Mouse (Mus musculus): ENCODE data around the gene Nek9. TPM values are rescaled to one million over a fixed set of nuclear protein-coding genes. Genes with fewer than 3 reads are reported as not detected.

Nek9 gene
- total RNA-seq, 2 experiments from 2014 or later, result 28.9 to 32.0 TPM

DNA sequence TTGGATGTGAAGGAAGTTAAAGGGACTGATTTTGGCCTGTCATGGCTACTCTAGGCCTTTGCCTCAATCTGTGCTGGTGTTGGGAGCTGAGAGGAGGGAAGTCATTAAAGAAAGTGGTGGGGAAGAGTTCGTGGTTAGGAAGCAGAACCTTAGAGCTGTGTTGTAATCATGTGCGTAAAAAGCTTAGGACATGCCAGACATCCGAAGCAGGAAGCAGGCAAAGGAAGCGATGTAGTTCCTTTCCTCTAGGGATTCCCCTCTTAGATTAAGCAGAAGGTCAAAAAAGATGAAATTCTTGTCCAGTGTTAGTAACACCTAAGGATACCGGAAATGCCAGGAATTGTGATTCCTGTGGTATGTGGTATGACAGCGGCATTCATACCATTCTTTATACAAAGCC, 9.2 kb upstream of the Nek9 start:
- no peak for DNase-seq
- intact Hi-C loops (cut with DNase I), result loop anchor here (5.0 kb wide), 1 partner anchor 314 kb away; no protein-coding TSS in a partner anchor

DNA sequence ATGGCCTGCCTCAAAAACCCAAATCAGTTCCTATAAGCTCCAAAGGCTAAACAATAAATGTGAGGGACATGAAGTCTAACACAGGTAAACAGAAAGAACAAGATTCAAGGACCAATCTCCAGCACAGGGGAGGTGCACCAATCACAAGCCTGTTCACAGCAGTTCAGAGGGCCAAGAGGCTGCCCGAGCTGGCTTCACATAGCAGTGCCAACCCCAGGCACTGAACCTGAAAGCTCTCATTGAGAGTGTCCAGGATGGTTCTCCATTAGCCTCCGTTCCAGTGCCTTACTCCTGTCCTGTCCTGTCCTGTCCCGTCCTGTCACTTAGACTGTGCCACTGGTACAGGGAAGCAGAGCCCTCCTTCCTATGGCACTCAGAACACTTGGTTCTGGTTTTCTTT, 8.0 kb upstream of the Nek9 start:
- intact Hi-C loops (cut with DNase I), result loop anchor here (5.0 kb wide), 1 partner anchor 315 kb away; no protein-coding TSS in a partner anchor
- DNase-seq, result no peak

DNA sequence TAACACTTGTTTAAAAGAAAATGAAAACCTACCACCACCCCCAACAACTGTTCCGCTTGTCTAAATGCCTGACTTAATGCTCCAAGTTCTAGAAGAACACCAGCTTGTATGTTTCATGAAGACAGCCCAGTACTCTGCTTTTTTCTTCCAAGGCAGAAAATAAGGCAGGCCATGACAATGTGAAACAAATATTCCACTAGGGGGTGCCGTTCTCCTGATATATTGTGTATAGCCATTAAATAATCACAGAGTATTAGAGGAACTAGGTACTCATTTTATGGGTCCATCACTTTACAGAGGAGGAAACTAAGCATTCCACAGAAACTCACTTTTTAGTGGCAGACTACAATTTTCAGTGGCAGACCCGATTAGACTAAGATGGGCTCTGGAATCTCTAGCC, 7.2 kb upstream of the Nek9 start:
- DNase-seq, result peak; percentile 21
- intact Hi-C loops (cut with DNase I), result loop anchor here (5.0 kb wide), 1 partner anchor 316 kb away; no protein-coding TSS in a partner anchor

DNA sequence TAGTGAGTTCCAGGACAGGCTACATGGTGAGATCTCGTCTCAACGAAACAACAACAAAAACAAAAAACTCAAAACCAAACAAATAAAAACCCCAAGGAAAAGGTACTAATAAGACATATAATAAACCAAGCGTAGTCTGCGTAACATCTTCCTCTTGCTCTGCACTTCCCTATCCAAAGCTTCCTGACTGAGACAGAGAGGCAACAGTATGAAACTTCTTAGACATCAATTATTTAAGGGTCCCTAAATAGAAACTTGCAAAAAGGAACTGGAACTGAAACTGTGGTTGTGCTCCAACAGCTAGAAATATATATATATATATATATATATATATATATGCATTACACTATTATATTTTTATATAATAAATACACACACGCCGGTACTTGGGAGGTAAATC, 6.4 kb upstream of the Nek9 start:
- DNase-seq, result no peak
- intact Hi-C loops (cut with DNase I), result loop anchor here (5.0 kb wide), 1 partner anchor 317 kb away; no protein-coding TSS in a partner anchor

DNA sequence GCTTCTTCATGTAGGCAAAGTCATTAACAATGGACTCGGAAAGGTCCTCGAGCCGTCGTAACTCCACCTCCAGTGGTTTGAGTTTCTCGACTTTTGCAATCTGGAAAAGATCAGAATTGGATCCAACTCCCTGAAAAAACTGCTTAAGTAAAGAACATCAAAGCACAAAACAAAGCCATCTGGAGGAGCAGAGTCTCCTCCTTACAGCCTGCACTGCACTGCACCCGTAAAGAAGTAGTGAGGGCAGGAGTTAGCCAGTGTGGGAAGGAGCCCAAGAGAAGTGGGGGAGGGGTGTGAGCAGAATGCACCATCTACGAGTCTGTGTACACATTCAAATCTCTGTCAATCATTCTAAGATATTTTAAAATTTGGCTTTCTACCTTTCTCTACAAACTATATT, 5.1 kb upstream of the Nek9 start:
- no peak for DNase-seq
- intact Hi-C loops (cut with DNase I), result no loop called here

DNA sequence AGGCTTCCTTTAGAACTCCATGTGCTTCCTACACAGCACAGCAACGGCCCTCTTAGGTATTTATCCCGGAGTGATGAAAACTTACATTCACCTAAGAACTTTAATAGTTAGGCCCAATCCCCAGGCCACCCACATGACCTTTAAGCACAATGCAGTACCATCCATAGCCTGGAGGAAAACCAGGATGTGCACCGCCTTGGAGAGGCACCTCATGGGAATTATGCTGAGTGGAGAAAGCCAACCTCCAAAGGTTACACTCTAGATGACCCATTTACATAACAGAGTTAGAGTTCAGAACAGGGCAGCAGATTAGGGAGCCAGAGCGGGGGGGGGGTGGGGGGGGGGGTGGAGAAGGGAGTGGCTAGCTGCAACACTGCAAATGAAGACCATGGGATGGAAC, 3.1 kb upstream of the Nek9 start:
- intact Hi-C loops (cut with DNase I), result loop anchor here (2.0 kb wide), 1 partner anchor 150 kb away; no protein-coding TSS in a partner anchor
- DNase-seq, result no peak

DNA sequence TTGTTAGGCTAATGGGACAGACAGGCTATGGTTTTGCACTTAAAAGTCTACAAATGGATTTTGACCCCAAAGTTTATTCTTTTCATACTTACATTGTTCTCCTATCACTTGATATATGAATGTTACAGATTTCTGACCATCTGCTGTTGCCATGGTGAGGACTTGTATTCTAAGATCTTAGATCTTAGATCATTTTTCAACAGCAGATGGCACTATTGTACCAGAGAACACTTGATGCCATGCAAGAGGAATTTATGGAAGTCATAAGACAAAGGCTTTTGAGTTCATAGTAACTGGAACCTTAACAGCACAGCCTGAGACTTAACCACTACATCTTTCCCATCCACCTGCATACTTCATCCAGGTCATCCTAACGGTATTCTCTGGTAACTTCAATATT, 2.0 kb upstream of the Nek9 start:
- intact Hi-C loops (cut with DNase I), result no loop called here
- no peak for DNase-seq

DNA sequence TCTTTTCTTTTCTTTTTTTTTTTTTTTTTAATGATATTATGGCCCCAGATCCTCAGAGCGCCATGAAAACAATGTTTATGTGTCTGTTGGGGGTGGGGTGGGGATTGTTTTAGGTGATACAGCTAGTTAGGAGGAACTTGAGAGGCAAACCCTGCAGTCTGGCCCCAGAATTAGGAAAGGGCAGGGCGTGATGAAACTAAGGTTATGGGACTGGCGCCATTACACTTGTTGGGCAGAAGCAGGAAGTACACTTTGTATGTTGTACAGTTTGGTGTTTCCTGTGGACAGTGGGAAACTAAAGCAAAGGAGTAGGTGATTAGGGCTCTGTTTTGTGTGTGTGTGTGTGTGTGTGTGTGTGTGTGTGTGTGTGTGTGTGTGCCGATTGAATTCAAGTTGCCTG, 785 bp upstream of the Nek9 start:
- intact Hi-C loops (cut with DNase I), result no loop called here
- DNase-seq, result no peak

DNA sequence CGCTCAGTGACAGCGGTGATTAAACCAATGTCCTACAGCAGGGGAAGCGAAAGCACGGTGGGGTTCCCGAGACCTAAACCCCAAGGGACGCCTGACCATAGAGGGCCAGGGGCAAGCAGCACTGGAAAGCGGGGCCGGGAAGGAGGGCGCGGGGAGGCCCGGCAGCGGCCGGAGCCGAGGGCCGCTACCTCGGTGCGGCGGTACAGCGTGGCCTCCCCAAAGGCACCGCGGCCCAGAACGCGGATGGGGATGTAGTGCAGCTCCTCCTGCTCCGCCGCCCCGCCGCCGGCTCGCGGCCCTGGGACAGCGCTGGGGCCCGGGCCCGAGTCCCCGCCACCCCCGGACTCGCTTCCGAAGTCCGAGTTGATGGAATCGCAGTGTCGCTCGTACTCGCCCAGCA, 347 bp downstream of the Nek9 start:
- no peak for DNase-seq
- intact Hi-C loops (cut with DNase I), result no loop called here

DNA sequence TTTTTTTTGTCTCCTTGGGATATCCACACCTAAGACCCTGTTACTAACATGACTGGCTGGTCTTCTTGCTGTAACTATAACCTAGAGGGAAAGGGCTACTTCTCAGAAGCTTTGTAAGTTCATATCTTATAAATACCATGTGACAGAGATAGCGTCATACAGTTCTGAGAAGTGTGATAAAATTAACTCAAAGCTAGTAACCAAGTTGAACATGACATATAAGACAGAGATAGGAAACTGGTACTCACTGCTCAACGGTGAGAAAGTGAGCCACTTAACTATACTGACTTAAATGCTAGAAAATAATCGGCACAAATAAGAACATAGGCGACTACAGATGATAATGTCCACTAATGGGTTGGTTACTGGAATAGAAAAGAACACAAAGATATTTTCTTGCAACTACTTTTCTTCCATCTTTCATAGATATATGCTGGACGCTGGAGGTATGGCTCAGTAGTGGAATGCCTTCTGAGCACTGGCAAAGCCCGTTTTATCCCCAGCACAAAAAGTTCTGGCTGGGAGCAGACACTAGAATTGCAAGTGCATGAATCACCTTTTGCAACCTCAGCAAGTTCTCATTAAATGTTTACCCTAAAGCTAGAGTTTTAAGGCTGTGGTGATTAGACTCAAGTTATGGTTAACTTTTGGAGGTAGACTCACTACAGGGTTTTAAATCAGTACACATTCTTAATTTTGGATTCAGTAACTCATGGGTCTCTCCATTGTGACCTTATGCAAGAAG, 1.4 kb downstream of the Nek9 start:
- intact Hi-C loops (cut with DNase I), result no loop called here
- no peak for DNase-seq

DNA sequence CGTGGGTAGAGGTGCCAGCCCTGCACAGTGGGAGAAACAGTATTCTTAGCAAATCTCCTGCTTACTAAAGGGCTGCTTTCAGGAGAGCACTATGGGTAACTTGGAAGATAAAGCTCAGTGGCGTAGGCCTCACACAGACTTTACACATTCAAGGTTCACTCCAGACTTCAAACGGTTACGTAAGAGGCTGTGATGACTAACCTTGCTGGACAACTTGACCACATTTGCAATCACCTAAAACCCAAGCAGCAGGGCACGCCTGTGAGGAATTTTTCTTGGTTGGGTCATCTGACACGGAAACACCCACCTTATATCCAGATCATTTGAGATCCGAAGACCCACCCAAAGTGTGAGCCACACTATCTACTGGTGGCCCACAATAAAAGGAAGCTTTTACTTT, 9.0 kb downstream of the Nek9 start:
- DNase-seq, result no peak
- intact Hi-C loops (cut with DNase I), result no loop called here

DNA sequence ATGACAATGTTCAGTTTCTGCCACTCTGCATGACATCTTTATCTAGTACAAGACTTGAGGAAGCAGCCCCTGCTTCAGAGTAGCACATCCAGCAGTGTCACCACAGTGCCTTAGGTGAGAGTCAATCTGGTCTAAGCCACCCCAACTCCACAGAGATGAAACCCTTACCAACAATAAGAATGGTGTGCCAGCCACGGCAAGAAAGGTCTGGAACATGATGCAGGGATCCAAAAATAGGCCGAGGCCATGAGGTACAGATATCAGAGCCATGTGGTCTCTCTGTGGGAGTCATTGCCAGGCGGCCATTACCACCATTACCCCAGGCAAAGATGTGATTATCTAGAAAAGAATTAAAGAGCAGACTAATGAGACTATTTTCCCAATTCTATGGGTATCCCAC, 30.5 kb downstream of the Nek9 start:
- DNase-seq, result no peak
- intact Hi-C loops (cut with DNase I), result no loop called here

DNA sequence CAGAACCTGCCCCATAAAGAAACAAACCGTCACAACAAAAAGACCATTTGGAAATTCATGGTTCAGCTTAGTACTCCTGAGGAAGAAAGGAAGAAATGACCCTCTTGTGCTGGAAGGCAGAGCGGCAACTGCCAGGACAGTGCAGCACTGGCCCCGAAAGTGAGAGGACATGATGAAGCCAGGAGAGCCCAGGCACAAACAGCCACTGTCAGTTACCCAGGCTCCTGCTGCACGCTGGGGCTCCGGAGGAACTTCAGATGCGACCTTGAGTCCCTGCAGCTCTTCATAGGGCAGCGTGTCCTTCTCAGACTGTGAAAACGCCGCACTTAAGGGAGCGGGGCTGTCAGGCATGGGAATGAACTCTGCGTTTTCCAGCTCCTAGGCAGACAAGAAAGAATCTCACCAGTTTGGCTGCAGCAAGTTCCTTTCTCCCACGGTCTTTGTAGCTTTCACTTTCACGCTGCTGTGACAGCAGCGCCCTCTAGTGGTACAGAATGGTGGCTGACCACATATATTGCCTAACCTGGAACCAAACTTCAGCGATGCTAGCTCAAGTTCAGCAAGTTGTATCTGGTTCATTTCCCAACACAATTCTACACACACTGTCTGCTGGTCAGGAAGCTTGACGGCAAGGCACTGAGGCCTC, 33.8 kb downstream of the Nek9 start:
- intact Hi-C loops (cut with DNase I), result loop anchor here (1.0 kb wide), 1 partner anchor 162 kb away; no protein-coding TSS in a partner anchor

DNA sequence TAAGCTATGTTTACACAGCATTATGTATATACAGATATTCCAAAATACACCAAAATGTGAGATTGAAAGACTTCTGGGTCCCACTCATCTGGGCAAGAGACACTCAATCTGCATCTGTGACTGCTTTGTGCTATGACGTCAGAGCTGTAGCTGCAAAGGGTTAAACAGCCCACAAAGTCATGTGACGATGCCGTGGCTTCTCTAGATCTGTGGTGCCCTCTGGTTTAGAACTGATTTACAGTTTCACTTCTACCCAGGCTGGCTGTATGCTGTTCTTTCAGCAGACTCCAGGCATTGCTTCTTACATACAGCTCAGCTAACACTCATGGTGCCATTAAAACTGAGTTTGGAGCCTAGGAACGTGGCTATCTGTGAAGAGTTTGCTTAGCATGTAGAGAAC, 34.4 kb downstream of the Nek9 start:
- no peak for DNase-seq
- intact Hi-C loops (cut with DNase I), result loop anchor here (1.0 kb wide), 1 partner anchor 161 kb away; no protein-coding TSS in a partner anchor

More for the DNA sequence above, 33.8 kb downstream of the Nek9 start:
- peak; percentile 81 for DNase-seq

DNA sequence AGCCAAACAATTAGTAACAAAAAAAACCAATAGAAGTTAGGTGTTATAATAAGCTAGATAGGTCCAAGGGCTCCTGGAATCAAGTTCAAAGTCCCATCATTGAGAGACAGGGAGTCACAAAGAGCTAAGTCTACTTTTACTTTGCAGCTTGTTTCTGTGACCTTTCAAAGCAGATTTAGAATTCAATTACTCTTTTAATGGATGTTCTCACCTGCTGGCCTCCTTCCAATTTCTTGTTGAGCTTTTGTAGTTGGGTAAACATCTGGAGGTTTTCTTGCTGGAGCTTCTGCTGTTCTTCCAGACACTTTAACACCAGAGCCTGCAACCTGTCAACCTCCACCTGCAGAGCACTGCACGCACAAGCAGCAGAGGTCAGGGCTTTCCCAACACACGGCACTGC, 35.9 kb downstream of the Nek9 start:
- no peak for DNase-seq
- intact Hi-C loops (cut with DNase I), result no loop called here

DNA sequence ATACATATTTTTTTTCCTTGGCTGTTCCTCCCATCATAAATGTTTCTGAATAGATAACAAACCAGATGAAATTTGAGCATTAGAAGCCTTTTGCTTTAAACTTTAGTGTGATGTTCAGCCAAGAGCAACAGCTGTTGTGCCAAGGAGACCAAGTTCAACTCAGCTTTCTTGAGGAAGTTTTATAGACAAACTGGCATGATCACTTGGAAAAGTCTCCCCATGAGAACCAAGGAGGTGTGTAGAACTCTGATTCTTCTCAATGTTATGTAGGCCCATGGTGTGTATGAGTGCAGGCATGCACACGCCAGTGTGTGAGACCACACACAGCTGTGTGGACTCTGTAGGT, 40.4 kb downstream of the Nek9 start:
- intact Hi-C loops (cut with DNase I), result no loop called here
- DNase-seq, result no peak

DNA sequence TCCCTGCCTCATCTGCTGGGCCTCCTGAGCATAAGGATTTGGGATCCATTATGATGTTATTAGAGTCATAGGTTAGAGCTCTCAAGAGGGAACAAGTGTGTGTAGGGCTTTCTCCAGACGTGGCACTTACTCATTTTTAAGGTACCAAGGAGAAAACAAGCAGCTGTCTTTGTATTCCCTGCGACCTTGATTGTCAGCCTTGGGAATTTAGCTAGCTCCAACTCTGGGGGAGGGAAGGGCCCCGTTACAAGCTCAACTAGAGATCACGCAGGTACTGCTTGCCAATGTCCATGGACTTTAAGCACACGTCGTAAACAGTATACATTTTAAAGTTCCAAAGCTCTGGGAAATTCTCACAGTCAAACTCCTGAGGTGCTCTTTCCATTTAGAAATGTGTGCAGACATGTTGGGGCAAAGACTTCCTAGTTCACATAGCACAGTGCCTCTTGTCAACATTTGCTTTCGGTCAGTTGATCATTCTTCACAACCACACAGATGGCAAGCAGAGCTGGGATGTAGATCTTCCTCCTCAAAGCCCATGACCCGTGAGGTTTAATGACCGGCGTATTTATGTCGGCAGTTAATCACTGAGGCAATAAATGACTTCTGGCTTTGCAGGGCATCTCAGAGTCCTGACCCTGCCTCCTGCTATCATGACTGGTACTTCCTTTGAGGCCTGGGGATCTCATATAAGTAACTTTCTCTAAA, 40.9 kb downstream of the Nek9 start:
- intact Hi-C loops (cut with DNase I), result no loop called here

DNA sequence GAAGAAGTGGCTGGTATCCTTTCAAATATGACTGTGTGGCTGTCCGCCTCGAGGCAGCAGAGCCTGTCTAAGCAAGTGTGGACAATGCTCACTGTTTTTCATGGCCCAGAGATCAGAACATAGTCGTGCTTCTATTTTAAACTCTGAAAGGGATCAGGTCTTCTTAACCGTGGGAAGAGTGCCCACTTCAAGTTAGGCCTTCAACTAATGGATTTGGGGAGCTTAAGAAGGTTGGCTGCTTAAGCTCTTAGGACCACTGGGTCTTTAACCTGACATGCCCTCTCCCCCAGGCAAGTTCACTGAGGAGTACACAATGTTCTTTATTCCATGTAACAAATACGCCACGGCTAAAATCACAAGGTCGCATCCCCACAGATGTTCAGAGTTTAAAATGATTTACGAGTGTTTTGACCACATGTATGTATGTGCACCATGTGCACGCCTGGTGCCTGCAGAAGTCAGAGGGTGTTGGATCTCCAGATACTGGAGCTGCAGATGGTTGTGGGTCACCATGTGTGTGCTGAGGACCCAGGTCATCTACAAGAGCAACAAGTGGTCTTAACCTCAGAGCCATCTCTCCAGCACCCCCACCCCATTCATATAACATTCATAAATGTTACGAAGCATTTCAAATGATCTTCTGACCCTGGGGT, 41.7 kb downstream of the Nek9 start:
- intact Hi-C loops (cut with DNase I), result no loop called here
- DNase-seq, result no peak

More for the DNA sequence above, 40.9 kb downstream of the Nek9 start:
- no peak for DNase-seq

DNA sequence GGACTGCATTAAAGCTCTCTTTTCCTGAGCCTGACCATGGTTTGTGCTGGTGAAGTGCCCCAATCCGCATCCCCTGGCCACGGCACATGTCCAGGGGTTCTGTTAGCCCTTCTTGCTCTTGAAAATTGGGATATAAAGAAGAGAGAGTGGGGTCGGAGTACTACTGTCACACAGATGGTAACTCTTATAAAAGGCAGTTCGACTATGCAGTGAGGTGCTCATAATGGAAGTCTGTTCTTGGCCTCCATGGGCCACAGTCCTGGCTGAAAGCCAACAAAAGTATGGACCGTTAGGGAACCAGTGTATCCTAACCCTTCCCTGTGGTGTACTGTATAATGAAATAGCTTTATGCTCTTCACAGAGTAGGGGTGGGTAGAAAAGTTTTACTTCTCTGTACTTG, 42.2 kb downstream of the Nek9 start:
- DNase-seq, result no peak
- intact Hi-C loops (cut with DNase I), result no loop called here

DNA sequence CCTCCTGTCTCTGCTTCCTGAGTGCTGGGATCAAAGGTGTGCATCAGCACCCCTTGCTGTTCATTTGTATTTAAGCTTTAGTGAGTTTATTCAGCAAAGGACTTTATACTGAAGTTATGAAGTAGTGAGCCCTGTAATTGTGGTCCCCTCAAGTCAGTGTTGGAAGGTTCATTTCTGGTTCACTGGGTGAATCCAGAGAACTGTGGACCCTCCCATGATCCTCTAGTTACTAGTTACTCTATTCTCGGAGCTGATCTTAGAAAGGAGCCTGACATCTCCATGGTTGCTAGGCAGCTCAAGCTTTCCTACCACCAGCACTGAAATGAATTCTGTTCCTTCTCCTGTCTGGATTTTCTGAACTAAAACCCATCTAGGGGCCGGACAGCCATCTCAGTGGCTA, 43.7 kb downstream of the Nek9 start:
- no peak for DNase-seq
- intact Hi-C loops (cut with DNase I), result no loop called here

DNA sequence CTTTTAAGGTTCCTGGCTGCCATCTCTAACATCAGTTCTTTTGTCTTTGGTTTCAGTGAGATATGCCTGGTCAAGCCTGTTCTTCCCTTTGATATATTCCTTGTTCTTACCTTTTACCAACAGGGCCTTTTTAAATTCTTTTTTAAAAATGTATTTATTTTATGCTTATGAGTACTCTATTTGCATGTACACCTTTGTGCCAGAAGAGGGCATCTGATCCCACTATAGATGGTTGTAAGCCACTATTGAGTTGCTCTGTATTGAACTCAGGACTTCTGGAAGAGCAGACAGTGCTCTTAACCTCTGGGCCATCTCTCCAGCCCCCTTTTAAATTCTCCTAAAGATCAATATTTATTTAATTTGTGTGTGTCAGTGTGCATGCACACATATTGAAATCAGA, 46.3 kb downstream of the Nek9 start:
- intact Hi-C loops (cut with DNase I), result no loop called here
- no peak for DNase-seq
